23 mouse cellular contexts compared by ENCODE assay signal in the genomic region with DNA sequence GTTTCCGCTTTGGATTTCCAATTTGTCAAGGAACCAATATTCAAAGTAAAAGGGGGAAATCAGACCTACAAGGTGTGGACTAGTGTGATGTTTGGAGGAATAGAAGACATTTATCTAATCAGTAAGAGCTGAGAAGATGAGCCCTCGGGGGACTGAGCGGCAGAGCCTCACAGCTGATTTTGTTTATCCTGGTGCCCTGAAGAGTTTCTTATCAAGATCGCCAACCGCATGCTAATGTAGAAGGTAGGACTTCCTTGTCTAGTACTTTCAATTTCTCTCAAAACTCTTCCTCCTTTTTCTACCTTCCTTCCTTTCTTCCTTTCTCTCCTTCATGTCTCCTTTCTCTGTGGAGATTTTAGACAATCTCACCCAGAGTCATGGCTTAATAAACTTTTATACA. TPM values are rescaled to one million over a fixed set of nuclear protein-coding genes. Genes with fewer than 3 reads are reported as not detected.
DNase-seq lines count a peak whose midpoint lies in the region; ATAC-seq lines count a peak whose summit lies in the region.
"Had no signal": no experiment of that assay in that cellular context is flagged by ENCODE, and none has a peak within 500 bp of the region (broad histone marks: within the 10 kb centered on the region; RNA-seq: fewer than 3 reads in every experiment).

No protein-coding gene starts in this region.

- peak; percentile 7 for DNase-seq in CD4-positive, CD25-positive, alpha-beta regulatory T cell, adult 2 months (ENCODE audit: low read depth, low spot score)
- peak; percentile 12 for DNase-seq in midbrain, embryonic 11.5 days (ENCODE audit: low spot score, missing footprints)
- no peak for DNase-seq in midbrain, embryonic 10.5 days (ENCODE audit: low spot score)
- no peak for DNase-seq in embryo, embryonic 10.5 days (ENCODE audit: low spot score)
- DNase-seq: adrenal gland, adult 2 months; adrenal gland, postnatal 10 days; adrenal gland, postnatal 25 days; B cell, adult 2 months; cerebellum, adult 11 months; cerebellum, adult 18-20 months; cerebellum, adult 8-10 months; cerebellum, adult 9-11 months; cerebellum, postnatal 14 days; cerebellum, postnatal 36 days; forebrain, postnatal 0 days had no signal

- H3K9ac ChIP-seq in midbrain, embryonic 11.5 days (ENCODE audit: low read length), result no peak overlapping the region
- H3K9ac ChIP-seq: embryonic facial prominence, embryonic 12.5 days; forebrain, embryonic 13.5 days; forebrain, embryonic 15.5 days; forebrain, postnatal 0 days had no signal

- H3K4me2 ChIP-seq in midbrain, embryonic 11.5 days, result no peak overlapping the region
- H3K4me2 ChIP-seq: embryonic facial prominence, embryonic 12.5 days; forebrain, embryonic 13.5 days; forebrain, embryonic 15.5 days had no signal

- WGBS in midbrain, embryonic 11.5 days, result 89% methylated on average over 5 of the region's 5 CpGs
- WGBS in midbrain, embryonic 10.5 days, result 93% methylated on average over 5 of the region's 5 CpGs

- no peaks in the 10 kb centered on the region for H3K36me3 ChIP-seq in midbrain, embryonic 11.5 days (ENCODE audit: control insufficient read depth, insufficient read depth, low read length)
- H3K36me3 ChIP-seq in midbrain, embryonic 10.5 days, result no peaks in the 10 kb centered on the region
- H3K36me3 ChIP-seq: embryonic facial prominence, embryonic 10.5 days; embryonic facial prominence, embryonic 12.5 days; forebrain, embryonic 15.5 days; G1E had no signal

- no peak overlapping the region for H3K4me3 ChIP-seq in midbrain, embryonic 11.5 days (ENCODE audit: low read depth, low read length)
- no peak overlapping the region for H3K4me3 ChIP-seq in midbrain, embryonic 10.5 days
- H3K4me3 ChIP-seq: embryonic facial prominence, embryonic 10.5 days; embryonic facial prominence, embryonic 12.5 days; forebrain, embryonic 13.5 days; forebrain, embryonic 15.5 days had no signal

- no peaks in the 10 kb centered on the region for H3K4me1 ChIP-seq in midbrain, embryonic 11.5 days (ENCODE audit: control insufficient read depth, insufficient read depth, low read length)
- peaks cover 3% of the 10 kb centered on the region; the same call in 1 of the 2 replicates for H3K4me1 ChIP-seq in midbrain, embryonic 10.5 days
- H3K4me1 ChIP-seq: embryonic facial prominence, embryonic 10.5 days; embryonic facial prominence, embryonic 12.5 days; forebrain, embryonic 13.5 days; forebrain, embryonic 15.5 days had no signal

- no peaks in the 10 kb centered on the region for H3K27me3 ChIP-seq in midbrain, embryonic 11.5 days (ENCODE audit: control insufficient read depth, insufficient read depth, low read length)
- H3K27me3 ChIP-seq in midbrain, embryonic 10.5 days (ENCODE audit: low read depth, poor library complexity, severe bottlenecking), result no peaks in the 10 kb centered on the region
- H3K27me3 ChIP-seq: CH12.LX; embryonic facial prominence, embryonic 12.5 days; forebrain, embryonic 15.5 days had no signal

- H3K27ac ChIP-seq in midbrain, embryonic 11.5 days (ENCODE audit: low read depth, low read length), result no peak overlapping the region
- H3K27ac ChIP-seq in midbrain, embryonic 10.5 days (replicated peaks), result no peak overlapping the region
- H3K27ac ChIP-seq: embryonic facial prominence, embryonic 10.5 days; embryonic facial prominence, embryonic 12.5 days; forebrain, embryonic 13.5 days; forebrain, embryonic 15.5 days had no signal

- ATAC-seq in CD4-positive, CD25-positive, alpha-beta regulatory T cell, adult 4 months, result no peak
- no peak for ATAC-seq in midbrain, embryonic 11.5 days (ENCODE audit: low FRiP score)
- ATAC-seq in megakaryocyte-erythroid progenitor cell, adult 5-6 weeks (replicated peaks; ENCODE audit: low FRiP score, low TSS enrichment, poor library complexity, severe bottlenecking), result peak; percentile 59; the same call in 1 of the 2 replicates
- ATAC-seq: forebrain, embryonic 13.5 days; forebrain, embryonic 15.5 days; forebrain, postnatal 0 days had no signal

- no peaks in the 10 kb centered on the region for H3K9me3 ChIP-seq in midbrain, embryonic 11.5 days (ENCODE audit: control insufficient read depth, low read length)
- H3K9me3 ChIP-seq in midbrain, embryonic 10.5 days (replicated peaks), result no peaks in the 10 kb centered on the region
- H3K9me3 ChIP-seq: embryonic facial prominence, embryonic 10.5 days; embryonic facial prominence, embryonic 12.5 days; forebrain, embryonic 13.5 days; forebrain, embryonic 15.5 days; G1E had no signal

RNA-seq across cellular contexts. Expression of a gene that starts 32.5 kb away (rescaled TPM):
- polyA plus RNA-seq in CD4-positive, CD25-positive, alpha-beta regulatory T cell, adult 4 months (2017; shearing (Covaris generic)), result 10 to 100 TPM; 33.8 to 39.6 TPM
- 211 and 233 TPM in 2 replicates for polyA plus RNA-seq in midbrain, embryonic 11.5 days (2014; fragmentation: Nextera tagmentation; extraction: Ambion mirVana)
- polyA plus RNA-seq in midbrain, embryonic 10.5 days (2016; fragmentation: Nextera tagmentation; extraction: Ambion mirVana), result 165 and 180 TPM in 2 replicates
- 118 and 133 TPM in 2 replicates for total RNA-seq in megakaryocyte-erythroid progenitor cell, adult 5-6 weeks (2014; fragmentation: Nextera tagmentation)
- 47.3 and 57.1 TPM in 2 replicates for total RNA-seq in megakaryocyte-erythroid progenitor cell, adult 5-6 weeks (2017)

Comparison
In these comparisons a context has a peak if more than half of its experiments do, and no peak if none do; other contexts are left out.
1. DNase-seq: peak in CD4-positive, CD25-positive, alpha-beta regulatory T cell, adult 2 months (single experiment) and midbrain, embryonic 11.5 days (single experiment); none in midbrain, embryonic 10.5 days (single experiment) and embryo, embryonic 10.5 days (single experiment).